Mouse (Mus musculus) heart, adult 10 weeks (tissue): ENCODE data around the gene Acap3. TPM values are rescaled to one million over a fixed set of nuclear protein-coding genes. Genes with fewer than 3 reads are reported as not detected.

ENCODE experiments used
- polyA plus RNA-seq: library from polyadenylated mRNA; stranded (reverse); fragments of 350-450 nt; fragmentation: Illumina TruSeq; extraction: RNeasy Lipid Tissue Mini Kit (QIAGEN cat#74804); gene quantifications from one replicate; pipeline ENCODE4 v1.2.3, GENCODE M21; 2014; ENCODE audit warnings: low read depth, low replicate concordance

Gene Acap3
- 10.2 TPM for polyA plus RNA-seq

GRCm38 (mm10) chr4:155891551-155892001, at the start of gene Acap3, which contains the start of gene Pusl1:
Gene Acap3 (plus strand): TSS chr4:155891822.
Gene Pusl1 (minus strand): TSS chr4:155891781.

DNA sequence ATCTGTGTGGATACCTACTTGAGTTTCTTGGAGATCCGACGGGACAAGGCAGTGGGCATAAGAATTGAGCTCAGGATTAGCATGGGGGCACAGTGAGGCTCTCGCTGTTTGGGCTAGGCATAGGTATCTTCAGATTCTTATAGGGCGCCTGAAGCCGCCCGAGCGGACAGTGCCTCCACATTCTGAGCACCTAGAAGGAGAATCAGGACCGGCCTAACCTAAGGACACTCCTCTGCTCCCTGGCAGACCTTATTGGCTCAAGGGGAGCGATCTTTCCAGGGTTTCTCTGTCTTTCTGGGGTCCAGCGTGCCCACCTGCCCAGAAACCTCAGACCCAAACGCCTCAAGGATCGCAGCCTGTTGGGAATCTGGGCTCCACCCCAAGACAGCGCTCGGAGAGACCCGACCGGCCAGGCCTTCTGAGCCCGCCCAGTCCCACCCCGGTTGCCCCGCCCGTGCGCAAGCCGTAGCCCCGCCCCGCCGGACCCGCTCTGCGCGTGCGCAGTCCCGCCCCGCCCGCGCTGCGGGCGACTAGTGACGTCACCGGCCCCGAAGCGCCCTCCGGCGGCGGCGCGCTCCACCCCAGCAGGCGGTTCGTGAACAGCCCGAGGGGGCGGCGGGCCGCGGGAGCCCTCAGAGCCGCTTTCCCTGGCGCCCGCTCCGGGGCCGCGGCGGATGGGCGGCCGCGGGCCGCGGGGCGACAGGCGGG, 44.6 kb upstream of the Acap3 start, which contains the start of gene Dvl1:
Gene Dvl1, plus strand, starts transcription at position 532 of the 708 bp plus-strand sequence.

GRCm38 (mm10) chr4:155863001-155863400, 28.6 kb upstream of the Acap3 start, which contains the start of gene Tas1r3:
Gene Tas1r3 (minus strand): TSS chr4:155863362.

DNA sequence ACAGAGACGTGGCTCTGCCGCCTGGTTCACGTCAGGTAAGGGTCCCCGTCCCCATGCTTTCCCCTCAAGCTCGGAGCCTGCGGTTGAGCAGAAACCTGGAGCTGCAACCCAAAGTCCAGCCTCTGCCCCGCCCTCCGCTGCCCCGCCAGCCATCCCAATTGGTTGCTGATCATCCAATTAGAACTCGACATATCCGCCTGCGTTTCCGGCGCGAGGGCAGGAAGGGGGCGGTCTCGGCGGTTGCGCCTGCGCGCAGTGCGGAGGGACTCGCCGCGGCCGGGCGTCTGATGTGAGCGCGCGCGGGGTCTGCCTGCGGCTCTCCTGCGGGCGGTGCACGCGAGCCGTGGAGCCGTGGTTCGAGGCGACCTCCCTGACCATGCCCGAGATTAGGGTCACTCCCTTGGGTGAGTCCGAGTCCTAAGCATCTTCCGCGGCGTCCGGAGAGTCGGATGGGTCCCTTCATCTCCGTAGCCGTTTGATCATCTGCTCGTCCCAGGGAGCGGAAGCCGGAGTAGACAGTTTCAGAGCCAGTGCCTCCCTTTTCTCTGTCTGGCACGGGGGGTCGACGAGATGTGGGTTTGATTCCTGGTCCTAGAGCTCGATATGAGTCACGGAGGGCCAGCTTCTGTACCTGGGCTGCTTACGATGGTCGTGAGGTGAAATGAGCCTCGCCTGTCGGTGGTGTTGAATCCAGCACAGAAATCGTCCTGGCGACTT, 22.1 kb upstream of the Acap3 start, which contains the start of the genes Cptp and Ints11:
Gene Cptp, minus strand, starts transcription at position 124 of the 717 bp plus-strand sequence.
Gene Ints11, plus strand, starts transcription at position 230 of the 717 bp plus-strand sequence.

DNA sequence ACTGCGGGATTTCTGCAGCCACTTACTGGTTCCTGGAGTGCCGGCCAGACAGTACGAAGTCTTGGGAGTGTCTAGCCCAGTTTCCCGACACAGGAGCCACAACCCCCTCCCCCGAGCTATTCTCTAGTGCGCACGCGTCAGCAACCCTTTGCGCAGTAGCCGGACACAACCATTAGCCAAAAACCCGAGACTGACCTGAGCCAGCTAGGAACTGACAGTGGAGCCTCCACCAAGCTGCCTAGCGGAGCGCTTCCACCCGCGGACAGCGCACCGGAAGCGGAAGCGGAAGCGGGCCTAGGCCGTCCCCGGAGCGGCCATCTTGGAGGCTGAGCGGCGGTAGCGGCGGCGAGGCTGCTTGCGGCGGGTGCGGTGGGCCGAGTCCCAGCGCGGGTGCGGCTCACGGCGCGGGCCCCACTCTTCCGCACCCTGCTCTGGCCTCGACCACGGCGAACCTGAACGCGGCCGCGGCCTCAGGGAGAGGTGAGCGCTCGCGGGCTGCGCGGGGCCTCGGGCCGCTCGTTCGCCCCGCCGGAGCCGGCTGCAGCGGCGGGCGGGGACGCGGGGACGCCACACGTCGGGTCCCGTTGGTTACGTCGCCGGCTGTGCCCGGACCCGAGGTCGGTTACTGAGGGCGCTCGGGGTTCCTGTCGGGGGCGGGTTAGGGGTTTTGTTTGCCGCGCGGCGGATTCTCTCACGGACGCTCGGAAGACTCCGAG, 52.1 kb downstream of the Acap3 start, which contains the start of gene Ube2j2:
Gene Ube2j2, plus strand, starts transcription at position 298 of the 716 bp plus-strand sequence.

Other genes starting within 250 kb of the Acap3 start
- not detected for gene Gm10563, start 246.4 kb upstream of the Acap3 start, polyA plus RNA-seq
- 17.1 TPM for gene Mmp23, start 238.4 kb upstream of the Acap3 start, polyA plus RNA-seq
- 29.0 TPM for gene Mib2, start 222.6 kb upstream of the Acap3 start, polyA plus RNA-seq
- 2.0 TPM for gene Fndc10, start 197.5 kb upstream of the Acap3 start, polyA plus RNA-seq
- 55.4 TPM for gene Ssu72, start 187.0 kb upstream of the Acap3 start, polyA plus RNA-seq
- gene Tmem240, start 157.0 kb upstream of the Acap3 start, polyA plus RNA-seq: 0.79 TPM
- 67.4 TPM for gene Atad3a, start 130.7 kb upstream of the Acap3 start, polyA plus RNA-seq
- 11.3 TPM for gene Vwa1, start 117.1 kb upstream of the Acap3 start, polyA plus RNA-seq
- gene Tmem88b, start 105.9 kb upstream of the Acap3 start, polyA plus RNA-seq: 1.1 TPM
- not detected for gene Ankrd65, start 101.4 kb upstream of the Acap3 start, polyA plus RNA-seq
- 93.6 TPM for gene Mrpl20, start 88.9 kb upstream of the Acap3 start, polyA plus RNA-seq
- 89.2 TPM for gene Ccnl2, start 79.3 kb upstream of the Acap3 start, polyA plus RNA-seq
- 129 TPM for gene Aurkaip1, start 60.5 kb upstream of the Acap3 start, polyA plus RNA-seq
- gene Mxra8, start 52.1 kb upstream of the Acap3 start, polyA plus RNA-seq: 44.3 TPM
- gene Dvl1, start 44.4 kb upstream of the Acap3 start, polyA plus RNA-seq: 41.8 TPM
- 0.21 TPM for gene Tas1r3, start 28.5 kb upstream of the Acap3 start, polyA plus RNA-seq
- gene Cptp, start 22.4 kb upstream of the Acap3 start, polyA plus RNA-seq: 4.2 TPM
- 19.1 TPM for gene Ints11, start 22.3 kb upstream of the Acap3 start, polyA plus RNA-seq
- 15.5 TPM for gene Pusl1, start within 50 bp of the Acap3 start, polyA plus RNA-seq
- gene Ube2j2, start 52.0 kb downstream of the Acap3 start, polyA plus RNA-seq: 50.9 TPM
- gene C1qtnf12, start 70.5 kb downstream of the Acap3 start, polyA plus RNA-seq: 18.6 TPM
- 2.0 TPM for gene B3galt6, start 100.8 kb downstream of the Acap3 start, polyA plus RNA-seq
- gene Sdf4, start 101.0 kb downstream of the Acap3 start, polyA plus RNA-seq: 104 TPM
- not detected for gene Tnfrsf4, start 122.0 kb downstream of the Acap3 start, polyA plus RNA-seq
- not detected for gene Tnfrsf18, start 134.3 kb downstream of the Acap3 start, polyA plus RNA-seq
- gene Ttll10, start 167.6 kb downstream of the Acap3 start, polyA plus RNA-seq: not detected
- 5.9 TPM for gene 9430015G10Rik, start 218.2 kb downstream of the Acap3 start, polyA plus RNA-seq
- gene Rnf223, start 238.7 kb downstream of the Acap3 start, polyA plus RNA-seq: not detected